Mouse (Mus musculus) heart, postnatal 14 days (tissue): ENCODE data around the gene Fn1. TPM values are rescaled to one million over a fixed set of nuclear protein-coding genes. Genes with fewer than 3 reads are reported as not detected.

ENCODE experiments used
- DNase-seq, 2 experiments: peaks; one replicate each; pipeline ENCODE4 v3.0.0; 2021 to 2022
- intact Hi-C: fragments of 180-260 bp; cut with DNase I; formaldehyde crosslinking; loops from one replicate; pipeline ENCODE4 v1.15.1; 2025
- total RNA-seq, 2 experiments: library from RNA; stranded (reverse); gene quantifications; 2 replicates each; pipeline ENCODE4 v1.2.3; 2021

Fn1 gene
- total RNA-seq, 2 experiments from 2014 or later, result 225 to 254 TPM

DNA sequence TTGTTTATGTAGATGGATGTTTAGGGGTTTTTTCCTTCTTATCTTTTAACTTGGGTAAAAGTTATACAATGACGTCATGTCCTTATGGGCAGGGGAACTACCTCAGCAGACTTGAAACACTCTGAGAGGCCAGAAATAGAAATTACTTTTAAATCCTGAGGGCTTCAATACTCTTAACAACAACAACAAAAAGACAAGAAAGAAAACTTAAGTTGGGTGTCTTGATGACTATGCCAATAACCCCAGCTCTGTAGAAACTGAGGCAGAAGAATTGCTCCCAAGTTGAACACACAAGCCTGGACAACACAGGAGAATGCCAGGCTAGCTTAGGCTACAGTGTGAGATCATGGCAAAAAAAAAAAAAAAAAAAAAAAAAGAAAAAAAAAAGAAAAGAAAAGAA, 1.2 kb downstream of the Fn1 start:
- intact Hi-C loops, result loop anchor here (10.0 kb wide), 1 partner anchor 113 kb away; no protein-coding TSS in a partner anchor
- no peak for DNase-seq

DNA sequence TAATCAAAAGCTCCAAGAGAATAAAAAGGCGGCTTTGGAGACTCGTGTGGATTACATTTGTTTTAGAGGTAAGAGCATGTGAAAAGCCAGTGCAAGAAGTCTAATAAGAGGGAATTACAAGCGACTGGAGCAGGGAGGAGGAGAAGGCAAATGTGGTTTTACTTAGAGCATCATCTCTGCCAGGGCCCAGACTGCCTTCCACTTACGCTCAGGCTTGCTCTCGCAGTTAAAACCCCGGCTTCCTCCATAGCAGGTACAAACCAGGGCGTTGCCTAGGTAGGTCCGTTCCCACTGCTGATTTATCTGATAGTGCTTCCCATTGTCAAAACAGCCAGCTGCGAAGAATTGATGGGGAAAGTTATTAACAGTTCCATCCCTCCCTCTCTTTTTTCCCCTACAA, 1.7 kb downstream of the Fn1 start:
- DNase-seq, result no peak
- intact Hi-C loops, result loop anchor here (10.0 kb wide), 1 partner anchor 113 kb away; no protein-coding TSS in a partner anchor

DNA sequence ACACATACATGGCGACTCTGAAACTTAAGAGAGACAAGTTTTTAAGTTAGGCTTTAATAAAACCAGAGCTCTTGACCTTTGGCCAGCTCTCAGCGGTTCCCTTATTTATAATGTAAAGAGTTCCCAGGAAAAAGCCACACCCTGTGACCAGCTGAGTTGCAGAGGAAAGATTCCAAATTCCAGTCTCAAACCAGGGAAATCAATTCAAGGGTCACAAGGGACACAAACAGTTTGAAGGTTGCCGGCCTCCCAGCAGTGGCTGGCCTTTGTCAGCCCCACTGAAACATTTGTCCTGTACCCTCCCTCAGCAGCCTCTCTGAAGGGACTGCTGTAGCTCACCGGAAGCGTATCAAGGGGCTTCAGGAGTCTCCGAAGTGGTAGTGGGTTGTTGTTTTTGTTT, 2.3 kb downstream of the Fn1 start:
- no peak for DNase-seq
- intact Hi-C loops, result loop anchor here (10.0 kb wide), 1 partner anchor 114 kb away; no protein-coding TSS in a partner anchor

DNA sequence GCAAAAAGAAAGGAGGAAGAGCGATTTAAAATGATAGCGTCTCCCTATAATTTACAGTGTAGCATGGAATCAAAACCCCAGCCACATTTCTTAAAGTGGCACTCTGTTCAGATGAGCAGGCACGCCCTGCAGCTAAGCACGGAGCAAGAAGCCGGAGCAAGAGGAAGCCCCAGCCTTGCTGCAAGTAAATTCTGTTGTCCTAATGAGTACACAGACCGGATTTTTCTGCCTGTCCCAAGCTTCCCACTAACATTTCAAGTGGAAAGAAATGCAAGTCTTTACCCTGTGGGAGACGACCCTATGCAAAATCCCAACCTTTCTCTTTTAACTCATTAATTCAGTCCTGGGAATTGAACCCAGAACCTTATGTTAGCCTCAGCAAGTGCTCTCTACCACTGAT, 4.8 kb downstream of the Fn1 start:
- no peak for DNase-seq
- intact Hi-C loops, result loop anchor here (10.0 kb wide), 1 partner anchor 477 kb away; no protein-coding TSS in a partner anchor

DNA sequence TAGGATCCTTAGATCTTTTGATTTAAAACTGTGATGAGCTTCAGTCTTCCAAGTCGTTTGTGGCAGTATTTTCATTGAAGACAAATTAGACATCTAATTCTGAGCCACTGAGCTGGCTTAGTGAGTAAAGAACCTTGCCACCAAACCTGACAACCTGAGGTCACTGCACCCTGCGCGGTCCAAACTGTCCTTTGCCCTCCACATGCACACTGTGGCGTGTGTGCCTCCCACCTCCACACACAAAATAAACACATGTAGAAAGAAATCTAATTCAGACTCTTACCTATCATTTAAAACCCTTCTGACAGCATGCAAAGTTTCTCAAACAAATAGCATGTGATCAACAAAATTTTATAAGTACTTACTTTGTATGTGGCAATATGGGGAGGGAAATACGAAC, 6.2 kb downstream of the Fn1 start:
- DNase-seq, result no peak
- intact Hi-C loops, result loop anchor here (10.0 kb wide), 1 partner anchor 478 kb away; no protein-coding TSS in a partner anchor

DNA sequence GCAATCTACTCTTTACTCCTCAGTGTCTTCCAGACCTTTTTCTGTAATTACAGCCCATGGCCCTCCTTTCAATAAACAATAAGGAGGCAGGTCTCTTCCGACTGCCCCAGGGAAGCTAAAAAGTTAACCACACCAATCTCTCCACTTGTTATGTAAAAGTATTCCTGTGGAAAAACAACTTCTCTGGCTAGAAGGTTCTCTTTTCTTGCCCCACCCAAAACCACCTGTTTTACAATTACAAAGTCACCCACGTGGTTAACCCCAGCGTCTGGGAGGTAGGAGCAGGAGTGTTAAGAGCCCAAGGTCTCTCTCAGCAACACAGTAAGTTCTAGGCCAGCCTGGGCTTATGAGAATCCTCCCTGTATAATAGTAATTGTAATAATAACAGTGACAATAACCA, 7.0 kb downstream of the Fn1 start:
- no peak for DNase-seq
- intact Hi-C loops, result loop anchor here (10.0 kb wide), 1 partner anchor 479 kb away; no protein-coding TSS in a partner anchor

DNA sequence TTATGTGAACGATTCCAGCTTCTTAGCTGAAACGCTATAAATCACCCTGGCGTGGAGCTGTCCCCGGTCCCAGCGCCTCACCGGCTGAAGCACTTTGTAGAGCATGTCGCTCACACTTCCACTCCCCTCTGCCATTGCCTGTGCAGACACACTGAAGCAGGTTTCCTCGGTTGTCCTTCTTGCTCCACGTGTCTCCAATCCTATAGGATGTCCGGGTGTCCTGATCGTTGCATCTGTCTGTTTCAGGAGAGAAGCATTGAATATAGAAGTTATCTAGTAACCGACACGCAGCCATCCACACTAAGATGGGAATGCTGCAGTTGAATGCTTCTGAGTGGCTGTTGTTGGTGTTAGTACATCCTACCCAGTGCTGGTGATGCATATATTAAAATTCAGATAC, 7.5 kb downstream of the Fn1 start:
- intact Hi-C loops, result loop anchor here (10.0 kb wide), 1 partner anchor 479 kb away; no protein-coding TSS in a partner anchor
- DNase-seq, result no peak

DNA sequence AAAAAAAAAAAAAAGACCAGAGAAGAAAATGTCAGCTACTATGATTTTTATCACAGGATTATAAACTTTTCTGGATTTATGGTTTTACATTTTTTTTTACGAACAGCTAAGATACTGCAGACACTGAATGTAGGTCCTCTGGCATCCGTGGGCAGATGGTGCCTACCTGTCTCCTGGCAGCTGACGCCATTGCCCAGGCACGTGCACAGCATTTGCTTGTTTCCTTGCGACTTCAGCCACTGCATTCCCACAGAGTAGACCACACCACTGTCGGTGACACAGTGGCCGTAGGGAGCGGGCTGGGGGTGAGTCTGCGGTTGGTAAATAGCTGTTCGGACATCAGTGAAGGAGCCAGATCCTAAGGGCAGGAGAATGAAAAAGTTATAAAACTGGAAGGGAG, 10.2 kb downstream of the Fn1 start:
- intact Hi-C loops, result loop anchor here (10.0 kb wide), 1 partner anchor 482 kb away; no protein-coding TSS in a partner anchor

DNA sequence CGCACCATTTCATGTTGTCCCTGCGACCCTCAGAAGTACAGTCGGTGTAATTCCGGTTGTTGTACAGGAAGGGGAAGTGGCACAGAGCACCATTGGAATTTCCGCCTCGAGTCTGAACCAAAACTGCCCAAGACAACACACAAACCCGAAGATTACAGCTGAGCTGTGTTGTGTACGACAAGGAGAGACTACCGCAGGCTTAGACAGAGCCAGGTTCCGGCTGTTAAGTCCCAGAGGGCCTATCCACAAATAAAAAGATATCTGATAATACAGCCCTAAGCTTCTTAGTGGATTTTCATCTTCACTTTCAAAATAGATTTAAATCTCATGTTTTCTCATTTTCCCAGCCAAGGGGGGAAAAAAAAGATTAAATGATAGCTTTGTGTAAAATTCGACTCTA, 11.8 kb downstream of the Fn1 start:
- intact Hi-C loops, result loop anchor here (10.0 kb wide), 1 partner anchor 484 kb away; no protein-coding TSS in a partner anchor
- DNase-seq, result no peak

More for the DNA sequence above, 10.2 kb downstream of the Fn1 start:
- DNase-seq, result no peak

DNA sequence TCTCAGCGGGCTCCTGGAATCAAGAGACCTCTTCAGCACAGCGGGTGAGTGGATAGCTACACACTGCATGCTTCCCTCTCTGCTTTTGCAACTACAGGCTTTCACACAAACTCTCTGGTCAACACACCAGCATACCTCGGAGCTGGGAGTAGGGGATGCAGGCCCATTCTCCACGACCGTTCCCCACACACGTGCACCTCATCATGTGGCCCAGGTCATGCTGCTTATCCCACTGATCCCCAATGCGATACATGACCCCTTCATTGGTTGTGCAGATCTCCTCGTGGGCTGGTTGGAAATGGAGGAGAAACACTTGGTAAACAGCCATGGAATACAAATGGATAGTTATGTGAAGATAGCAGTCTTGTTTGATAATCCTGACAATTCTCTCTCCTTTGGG, 12.8 kb downstream of the Fn1 start:
- intact Hi-C loops, result loop anchor here (10.0 kb wide), 1 partner anchor 485 kb away; no protein-coding TSS in a partner anchor
- DNase-seq, result no peak

DNA sequence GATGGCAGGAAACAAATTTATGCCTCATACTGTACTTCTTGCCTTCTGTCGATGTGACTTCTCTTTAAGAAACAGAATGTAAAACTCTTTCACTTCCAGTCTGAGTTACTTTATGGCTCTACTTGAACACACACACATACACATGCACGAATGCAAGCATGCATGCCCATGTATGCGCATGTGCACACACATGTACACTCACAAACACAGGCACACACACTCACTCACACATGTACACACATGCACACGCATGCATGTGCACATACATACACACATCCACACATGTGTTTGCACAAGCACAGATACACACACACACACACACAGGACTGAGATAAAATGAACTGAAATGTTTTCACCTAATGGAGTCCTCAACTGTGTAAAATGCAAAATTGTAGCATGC, 16.3 kb downstream of the Fn1 start:
- DNase-seq, result no peak

DNA sequence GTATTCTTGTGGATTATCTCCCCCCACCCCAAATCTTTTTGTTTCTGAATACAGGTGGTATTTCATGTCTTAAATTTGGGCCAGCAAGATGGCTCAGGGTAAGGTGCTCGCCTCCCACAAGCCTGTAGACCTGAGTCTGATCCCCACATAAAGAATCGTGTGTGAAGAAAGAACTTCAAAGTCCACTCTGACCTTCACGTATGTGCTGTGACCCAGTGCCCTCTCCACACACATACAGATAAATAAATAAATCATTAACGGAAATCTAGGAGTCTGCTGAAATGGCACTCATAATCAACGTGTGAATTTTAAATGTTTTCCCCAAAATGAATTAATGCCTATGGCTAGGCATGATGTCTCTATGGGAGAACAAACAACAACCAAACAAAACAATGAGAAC, 16.9 kb downstream of the Fn1 start:
- intact Hi-C loops, result no loop called here

More for the DNA sequence above, 16.3 kb downstream of the Fn1 start:
- intact Hi-C loops, result no loop called here

DNA sequence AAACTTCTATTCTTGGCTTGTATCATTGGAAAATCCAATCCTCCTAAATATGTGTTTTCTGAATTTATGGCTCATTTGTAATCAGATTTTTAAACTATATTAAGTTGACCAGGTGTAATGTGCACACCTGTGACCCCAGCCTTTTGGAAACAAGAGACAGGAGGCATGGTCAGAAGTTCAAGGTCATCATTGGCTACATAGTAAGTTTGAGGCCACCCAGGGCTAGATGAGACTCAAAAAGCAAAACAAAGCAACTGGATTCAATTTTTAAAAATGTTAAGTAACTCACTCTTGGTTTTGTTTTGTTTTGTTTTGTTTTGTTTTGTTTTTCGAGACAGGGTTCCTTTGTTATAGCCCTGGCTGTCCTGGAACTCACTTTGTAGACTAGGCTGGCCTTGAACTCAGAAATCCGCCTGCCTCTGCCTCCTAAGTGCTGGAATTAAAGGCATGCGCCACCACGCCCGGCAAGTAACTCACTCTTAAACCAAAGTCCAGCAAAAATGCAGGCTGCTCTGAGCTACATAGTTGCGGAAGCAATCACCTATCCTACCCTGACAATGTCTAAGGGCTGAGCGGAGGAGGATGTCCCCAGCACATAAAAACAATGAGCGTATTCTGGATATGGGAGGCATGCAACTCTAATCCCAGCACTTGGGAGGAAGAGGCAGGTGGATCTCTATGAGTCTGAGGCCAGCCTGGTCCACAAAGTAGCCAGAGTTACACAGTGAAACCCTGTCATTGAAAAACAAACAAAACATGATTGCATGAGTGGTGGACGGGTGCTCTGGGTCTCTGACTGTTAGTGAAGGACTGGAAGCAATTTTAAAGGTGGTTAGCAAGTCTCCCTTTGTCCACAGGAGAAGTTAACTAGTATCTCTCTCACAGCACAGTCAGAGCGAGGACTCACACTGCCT, 17.6 kb downstream of the Fn1 start:
- no peak for DNase-seq
- intact Hi-C loops, result no loop called here

More for the DNA sequence above, 16.9 kb downstream of the Fn1 start:
- no peak for DNase-seq

DNA sequence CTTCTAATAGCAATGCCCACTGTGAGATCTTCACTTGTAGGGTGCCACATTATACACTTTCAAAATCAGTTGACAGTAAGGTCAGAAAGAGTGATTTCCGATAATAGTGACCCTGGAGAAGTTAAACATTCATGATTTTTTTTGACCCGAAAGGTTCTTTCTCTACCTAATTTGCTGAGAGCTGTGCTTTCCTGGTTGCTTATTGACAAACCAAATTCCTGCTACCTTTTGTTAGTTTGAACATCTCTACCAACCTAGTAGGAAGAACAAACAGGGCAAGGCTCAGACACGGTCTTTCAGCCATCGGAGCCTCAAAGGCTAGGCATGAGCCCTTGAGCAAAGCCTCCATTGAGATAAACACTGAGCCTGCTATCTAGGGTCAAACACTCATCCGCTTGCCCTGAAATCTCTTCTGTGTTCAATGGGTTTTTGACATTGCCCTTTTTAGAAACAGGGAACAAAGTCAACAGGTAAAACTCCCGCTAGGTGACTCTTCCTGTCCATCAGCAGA, 18.5 kb downstream of the Fn1 start:
- DNase-seq, result no peak

DNA sequence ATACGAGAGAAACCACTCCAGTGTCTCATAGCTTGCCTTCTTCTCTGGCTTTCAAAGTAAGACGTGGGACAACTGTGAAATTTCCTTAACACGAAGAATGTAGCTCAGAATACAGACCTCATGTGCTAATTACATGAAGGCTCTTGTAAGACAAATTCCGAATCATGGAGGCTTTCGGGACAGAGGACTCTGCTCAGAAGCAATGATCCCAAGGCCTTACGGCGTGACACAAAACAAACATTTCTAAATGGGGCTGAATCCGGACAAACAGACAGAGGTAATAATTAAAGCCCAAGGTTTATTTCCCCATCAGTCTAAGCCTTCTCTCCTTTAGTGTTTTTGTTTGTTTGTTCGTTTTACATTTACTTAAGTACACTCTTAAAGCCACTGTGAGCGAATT, 20.6 kb downstream of the Fn1 start:
- DNase-seq, result no peak
- intact Hi-C loops, result no loop called here

More for the DNA sequence above, 18.5 kb downstream of the Fn1 start:
- intact Hi-C loops, result no loop called here

DNA sequence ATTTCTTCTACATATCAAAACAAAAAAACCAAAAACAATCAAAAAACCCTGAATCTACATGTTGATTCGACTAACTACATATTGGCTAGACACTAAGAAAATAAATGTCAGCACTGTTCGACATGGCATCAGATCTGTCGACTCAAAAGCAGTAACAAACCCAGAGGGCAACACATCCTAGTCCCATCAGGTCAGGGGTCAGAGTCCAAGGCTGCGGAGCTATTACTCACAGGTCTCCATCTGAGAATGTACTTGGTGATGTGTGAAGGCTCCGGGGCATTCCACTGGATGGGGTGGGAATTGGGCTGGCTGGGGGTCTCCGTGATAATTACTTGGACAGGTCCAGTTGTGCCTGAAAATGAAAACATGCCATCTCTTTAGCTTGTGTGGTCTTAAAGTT, 21.2 kb downstream of the Fn1 start:
- no peak for DNase-seq
- intact Hi-C loops, result no loop called here

DNA sequence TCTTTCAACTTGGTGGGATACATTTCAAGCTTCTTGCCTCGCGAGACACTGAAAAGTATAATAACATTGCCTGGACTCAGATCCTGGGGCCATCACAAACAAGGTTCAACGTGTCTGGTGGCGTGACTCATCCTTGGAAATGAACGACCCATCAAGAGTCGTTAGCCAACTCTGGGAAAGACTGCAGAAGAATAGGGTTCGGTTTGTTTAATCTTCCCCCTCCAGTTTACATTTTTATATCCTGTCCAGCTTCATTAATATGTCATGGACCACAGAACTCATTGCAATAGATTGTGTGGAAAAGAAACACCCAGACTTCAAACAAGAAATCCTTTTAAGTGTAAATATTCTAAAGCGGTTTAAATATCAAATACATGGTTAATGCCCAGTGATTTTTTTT, 22.8 kb downstream of the Fn1 start:
- intact Hi-C loops, result no loop called here
- no peak for DNase-seq

DNA sequence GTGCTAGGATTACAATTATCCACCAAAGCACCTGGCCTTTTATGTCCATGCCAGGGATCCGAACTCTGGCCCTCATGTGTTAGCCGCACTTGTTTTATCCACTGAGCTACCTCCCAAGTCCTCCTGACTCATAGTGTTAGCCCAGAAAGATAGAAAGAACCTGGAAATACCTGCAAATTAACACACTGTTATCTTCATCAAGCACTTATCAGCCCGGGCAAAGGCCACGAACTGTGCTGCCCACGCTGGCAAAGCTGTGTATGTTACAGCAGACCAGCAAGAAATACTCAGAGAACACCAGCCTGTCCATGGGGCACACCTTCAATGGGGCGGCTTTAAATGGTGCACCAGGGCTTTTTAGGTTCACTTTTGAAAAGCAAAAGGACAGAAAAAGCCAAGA, 29.4 kb downstream of the Fn1 start:
- intact Hi-C loops, result no loop called here

DNA sequence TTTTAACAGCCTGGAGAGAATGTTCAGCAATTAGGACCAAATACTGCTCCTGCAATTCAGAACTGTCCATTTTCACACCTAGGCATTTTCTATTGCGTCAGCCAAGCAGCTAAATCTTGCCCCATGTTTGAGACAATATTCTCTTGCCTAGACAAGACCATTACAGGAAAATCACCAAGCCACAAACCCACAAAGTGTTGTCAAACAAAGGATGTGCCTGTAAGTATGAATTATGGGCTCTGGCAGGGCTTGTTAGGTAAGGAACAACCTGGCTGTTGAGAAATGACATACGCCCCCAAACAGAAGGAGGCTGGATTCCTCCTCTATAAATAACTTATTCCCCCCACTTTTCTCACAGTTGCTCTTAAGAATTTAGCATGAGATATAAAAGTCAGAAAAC, 31.5 kb downstream of the Fn1 start:
- intact Hi-C loops, result no loop called here
- no peak for DNase-seq

More for the DNA sequence above, 29.4 kb downstream of the Fn1 start:
- DNase-seq, result no peak

DNA sequence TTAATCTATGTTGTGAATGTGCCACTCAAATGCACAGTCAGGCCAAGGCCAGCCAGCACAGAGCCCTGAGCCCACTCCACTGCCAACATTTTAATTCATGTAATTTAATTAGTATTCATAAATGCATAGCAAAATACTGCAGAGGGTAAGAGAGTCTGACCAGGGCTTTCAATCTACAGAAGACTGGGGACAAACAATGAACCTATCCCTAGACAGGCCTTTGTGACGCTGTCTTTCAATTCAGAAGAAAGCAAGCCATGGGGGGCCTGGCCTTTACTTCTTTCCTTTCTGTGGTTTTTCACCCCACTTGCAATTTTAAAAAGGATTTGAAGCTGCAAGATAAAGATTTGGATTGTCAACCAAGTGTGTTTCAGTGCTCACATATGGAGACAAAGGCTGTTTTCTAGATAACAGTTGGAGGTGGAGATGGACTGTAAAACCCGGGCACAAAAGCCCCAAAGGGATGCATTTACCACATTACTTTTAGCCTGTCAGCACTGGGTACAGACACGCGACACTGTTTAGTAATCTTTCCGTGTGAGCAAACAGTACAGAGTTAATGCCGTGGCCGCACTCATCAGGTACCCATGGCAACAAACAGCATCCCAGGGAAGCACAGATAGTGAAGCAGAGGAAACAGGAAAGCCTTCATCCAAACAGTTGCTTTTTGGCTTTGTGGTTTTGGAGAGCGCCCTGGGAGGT, 38.3 kb downstream of the Fn1 start:
- intact Hi-C loops, result no loop called here
- no peak for DNase-seq

DNA sequence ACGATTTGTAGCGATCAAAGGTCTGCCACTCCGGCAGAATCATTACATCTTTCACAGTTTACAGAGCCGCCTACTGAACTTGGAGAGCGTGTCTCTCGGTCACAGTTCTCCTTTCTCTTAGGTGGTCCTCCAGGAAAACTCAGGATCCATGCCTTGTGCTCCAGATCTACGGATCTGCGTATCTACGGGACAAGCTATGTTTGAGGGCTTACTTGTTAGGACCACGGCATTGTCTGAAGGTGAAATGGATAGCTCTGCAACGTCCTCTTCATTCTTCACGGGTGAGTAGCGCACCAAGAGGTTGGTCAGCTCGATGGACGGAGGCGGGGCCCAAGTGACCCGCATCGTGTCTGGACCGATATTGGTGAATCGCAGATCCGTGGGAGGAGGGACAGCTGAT, 40.7 kb downstream of the Fn1 start:
- intact Hi-C loops, result no loop called here
- no peak for DNase-seq
